Mouse (Mus musculus): ENCODE data around the gene Gm42417.

DNA sequence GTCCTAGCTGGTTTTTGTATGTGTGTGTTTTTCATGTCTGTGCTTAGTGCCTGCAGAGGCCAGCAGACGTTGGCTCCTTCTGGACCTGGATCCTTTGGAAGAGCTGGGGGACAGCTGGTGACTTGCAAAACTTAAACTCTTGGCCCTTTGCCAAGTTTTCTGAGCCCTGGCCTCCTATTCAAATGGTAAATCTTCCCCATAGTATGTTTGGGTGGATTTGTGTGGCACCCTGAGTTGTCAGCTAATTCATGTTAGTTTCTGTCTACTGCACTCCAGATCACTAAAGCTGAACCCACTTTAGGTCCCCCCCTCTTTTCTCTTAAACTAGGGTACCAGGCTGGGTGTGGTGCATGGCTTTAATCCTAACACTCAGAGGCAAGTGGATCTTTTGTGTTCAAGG is 10.9 kb downstream of the Gm42417 start:
- TF ChIP-seq EP300 (optimal IDR thresholded peaks at IDR 0.05) (no peak), CTCF (IDR thresholded peaks at IDR 0.05; ENCODE audit: low read depth) (no peak)
